Mouse (Mus musculus) liver, embryonic 11.5 days (tissue): ENCODE data around the gene Casp2. TPM values are rescaled to one million over a fixed set of nuclear protein-coding genes. Genes with fewer than 3 reads are reported as not detected.
A peak's percentile ranks its signal among the peaks of the same experiment; 100 is the strongest.

Experiments used
- ATAC-seq: fragments of 200-750 bp; cut with Nextera tagmentation; replicated peaks from 2 replicates; pipeline ENCODE4 v1.8.0; 2017; ENCODE audit warnings: moderate number of reproducible peaks, mild to moderate bottlenecking, moderate TSS enrichment, moderate library complexity; ENCODE audit not compliant: low FRiP score
- DNase-seq: peaks from one replicate; pipeline ENCODE4 v3.0.0-alpha.2; 2017; ENCODE audit warnings: low spot score
- H3K27ac ChIP-seq: fragments of 300-500 bp; sonication (generic); 2 replicates; pipeline ENCODE4 v1.5.1; 2014; ENCODE audit warnings: mild to moderate bottlenecking, low read depth, low read length, control low read depth
- H3K27me3 ChIP-seq: fragments of 300-500 bp; sonication (generic); replicated peaks from 2 replicates; pipeline ENCODE4 v1.6.1; 2014; ENCODE audit warnings: low read length, mixed read lengths; ENCODE audit not compliant: control insufficient read depth, insufficient read depth
- H3K36me3 ChIP-seq: fragments of 300-500 bp; sonication (generic); 2 replicates; pipeline ENCODE4 v1.6.1; 2014; ENCODE audit warnings: mild to moderate bottlenecking, low read length, moderate library complexity, mixed read lengths; ENCODE audit not compliant: control insufficient read depth, insufficient read depth
- H3K4me1 ChIP-seq: fragments of 300-500 bp; sonication (generic); replicated peaks from 2 replicates; pipeline ENCODE4 v1.6.1; 2014; ENCODE audit warnings: low read length, mixed read lengths; ENCODE audit not compliant: control insufficient read depth, insufficient read depth
- H3K4me2 ChIP-seq: fragments of 300-500 bp; sonication (generic); 2 replicates; pipeline ENCODE4 v1.6.1; 2014; ENCODE audit warnings: mild to moderate bottlenecking, control low read depth, moderate library complexity
- H3K4me3 ChIP-seq: fragments of 300-500 bp; sonication (generic); 2 replicates; pipeline ENCODE4 v1.5.1; 2014; ENCODE audit warnings: low read depth, low read length, control low read depth
- H3K9ac ChIP-seq: fragments of 300-500 bp; sonication (generic); 2 replicates; pipeline ENCODE4 v1.6.1; 2014; ENCODE audit warnings: low read depth, low read length, control low read depth
- H3K9me3 ChIP-seq: fragments of 300-500 bp; sonication (generic); 2 replicates; pipeline ENCODE4 v1.6.1; 2016; ENCODE audit warnings: low read length, inconsistent platforms, mixed read lengths; ENCODE audit not compliant: control insufficient read depth
- WGBS: fragments of 180-500 bp; shearing (Covaris S2); extraction: QIAGEN DNeasy Blood & Tissue Kit; methylation state at CpG from one replicate; pipeline ENCODE4 v1.1.7; 2014; 5-methylcytosine and 5-hydroxymethylcytosine counted together
- polyA plus RNA-seq: library from polyadenylated mRNA; unstranded; fragments of >200 nt; fragmentation: Nextera tagmentation; extraction: Ambion mirVana; gene quantifications from 2 replicates; pipeline ENCODE4 v1.2.1, GENCODE M21; 2014

Casp2 gene
- polyA plus RNA-seq = 44.5 and 46.1 TPM in 2 replicates

DNA sequence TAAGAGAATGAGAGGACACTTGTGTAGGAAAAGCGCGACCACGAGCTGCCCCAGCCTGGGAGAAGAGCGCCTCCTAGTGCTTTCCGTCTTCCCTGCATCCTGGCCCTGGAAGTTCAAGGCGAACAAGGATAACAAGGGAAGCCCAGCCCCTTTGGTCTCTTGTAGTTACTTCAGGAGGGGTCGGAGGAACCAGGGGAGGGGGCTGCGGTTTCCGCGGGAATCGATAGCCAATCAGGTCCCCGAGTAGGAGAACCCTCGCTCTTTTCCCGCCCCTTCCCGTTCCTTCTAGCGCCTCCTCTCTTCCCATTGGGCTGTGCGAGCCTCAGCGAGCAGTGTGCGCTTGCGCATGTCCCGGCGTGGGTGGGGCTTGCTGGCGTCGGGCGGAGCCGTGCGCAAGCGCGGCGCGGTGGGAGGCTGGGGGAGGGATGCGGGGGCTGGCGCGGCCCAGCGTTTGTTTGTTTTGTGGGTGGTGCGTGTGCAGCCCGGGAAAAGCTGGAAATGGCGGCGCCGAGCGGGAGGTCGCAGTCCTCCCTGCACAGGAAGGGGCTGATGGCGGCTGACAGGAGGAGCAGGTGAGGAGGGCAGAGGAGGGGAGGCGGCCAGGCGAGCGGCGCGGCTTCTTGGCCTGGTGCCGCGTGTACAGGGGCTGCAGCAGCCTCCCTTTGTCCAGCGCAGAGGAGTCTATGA is at the start of gene Casp2:
Casp2 (plus strand) TSS at position 360 of the 687 bp plus-strand sequence.
- no peaks in the 10 kb centered on the region for H3K27me3 ChIP-seq
- H3K9ac ChIP-seq = peak within 1 kb of the TSS; percentile 95
- peaks cover 10% of the 10 kb centered on the region; the same call in 1 of the 2 replicates for H3K4me1 ChIP-seq
- H3K4me3 ChIP-seq = peak within 1 kb of the TSS; percentile 92
- ATAC-seq (peak; percentile 97), DNase-seq (peak; percentile 95)
- under 1% methylated on average over 45 of the region's 51 CpGs for WGBS
- H3K27ac ChIP-seq = peak within 1 kb of the TSS; percentile 86
- H3K36me3 ChIP-seq = peaks cover 21% of the 10 kb centered on the region
- no peaks in the 10 kb centered on the region for H3K9me3 ChIP-seq
- peak within 1 kb of the TSS; percentile 71 for H3K4me2 ChIP-seq

DNA sequence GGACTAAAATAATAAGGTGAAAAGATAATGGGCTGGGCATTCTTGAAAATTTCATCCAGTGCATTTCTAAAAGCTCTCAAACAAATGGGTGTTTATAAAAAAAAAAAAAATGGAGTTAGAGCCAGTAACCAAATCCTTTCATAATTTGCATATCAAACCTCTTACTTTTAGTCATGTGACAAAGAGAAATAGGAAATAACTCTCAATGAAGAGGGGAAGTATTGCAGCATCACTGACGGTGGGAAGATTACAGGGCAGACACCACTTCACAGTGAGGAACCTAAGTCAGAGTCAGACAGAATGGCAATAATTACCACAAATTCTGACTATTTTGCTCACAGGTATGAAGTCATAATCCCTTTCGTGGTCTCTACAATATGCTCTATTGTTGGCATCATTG is 49.8 kb upstream of the Casp2 start, which contains the start of gene Tas2r144:
Tas2r144 (plus strand) TSS at position 301 of the 400 bp plus-strand sequence.
- Histone ChIP-seq H3K36me3 (no peaks in the 10 kb centered on the region), H3K27me3 (no peaks in the 10 kb centered on the region), H3K4me3 (no peak within 1 kb of the TSS), H3K9me3 (no peaks in the 10 kb centered on the region), H3K4me1 (no peaks in the 10 kb centered on the region), H3K27ac (no peak within 1 kb of the TSS), H3K9ac (no peak within 1 kb of the TSS), H3K4me2 (no peak within 1 kb of the TSS)
- DNase-seq = no peak
- no peak for ATAC-seq
- WGBS = 65% methylated on average over 2 of the region's 2 CpGs

DNA sequence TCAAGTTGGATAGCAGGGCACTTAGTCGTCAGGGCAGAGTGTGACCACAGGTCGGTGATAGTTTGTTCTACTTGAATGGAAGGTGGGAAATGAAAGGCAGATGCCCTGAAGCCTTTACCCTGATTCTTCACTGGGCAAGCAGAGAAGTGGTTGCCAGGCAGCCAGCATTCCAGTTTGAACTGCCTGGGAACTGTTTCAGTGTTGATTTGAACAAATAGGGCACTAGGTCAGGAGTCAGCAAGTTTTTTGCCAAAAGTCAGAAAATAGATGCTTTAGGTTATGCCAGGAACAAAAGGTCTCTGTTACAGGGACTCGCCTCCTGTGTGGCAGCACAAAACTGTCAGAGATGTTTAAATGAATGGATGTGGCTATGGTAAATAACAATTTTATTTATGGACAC is 42.5 kb upstream of the Casp2 start:
- Histone ChIP-seq H3K9me3 (no peaks in the 10 kb centered on the region), H3K4me2 (no peak overlapping the region), H3K27ac (no peak overlapping the region), H3K4me3 (no peak overlapping the region), H3K9ac (no peak overlapping the region), H3K36me3 (no peaks in the 10 kb centered on the region), H3K4me1 (no peaks in the 10 kb centered on the region), H3K27me3 (no peaks in the 10 kb centered on the region)
- no peak for DNase-seq
- 68% methylated on average over 3 of the region's 3 CpGs for WGBS
- no peak for ATAC-seq

DNA sequence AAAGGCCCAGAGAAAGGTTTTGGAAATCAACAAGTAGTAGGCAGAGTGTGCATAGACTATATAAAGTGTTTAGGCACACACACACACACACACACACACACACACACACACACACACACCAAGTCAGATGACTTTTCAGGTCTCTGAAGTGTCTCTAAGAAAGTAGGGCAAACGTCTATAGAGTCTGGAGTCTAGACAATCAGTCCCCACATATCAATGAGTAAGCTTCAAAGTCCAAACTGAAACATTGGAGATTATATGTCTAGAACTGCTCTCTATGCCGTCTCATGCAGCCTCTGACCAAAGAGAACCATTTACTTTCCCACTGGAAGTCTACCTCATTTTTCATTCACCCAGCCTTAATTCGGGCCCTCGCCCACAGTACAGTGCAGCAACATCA is 39.7 kb upstream of the Casp2 start:
- H3K9me3 ChIP-seq = no peaks in the 10 kb centered on the region
- H3K9ac ChIP-seq = no peak overlapping the region
- H3K4me2 ChIP-seq = no peak overlapping the region
- ATAC-seq (no peak), DNase-seq (no peak)
- H3K36me3 ChIP-seq = no peaks in the 10 kb centered on the region
- H3K27ac ChIP-seq = no peak overlapping the region
- no peaks in the 10 kb centered on the region for H3K4me1 ChIP-seq
- WGBS = 65% methylated on average over 4 of the region's 4 CpGs
- H3K27me3 ChIP-seq = no peaks in the 10 kb centered on the region
- no peak overlapping the region for H3K4me3 ChIP-seq

DNA sequence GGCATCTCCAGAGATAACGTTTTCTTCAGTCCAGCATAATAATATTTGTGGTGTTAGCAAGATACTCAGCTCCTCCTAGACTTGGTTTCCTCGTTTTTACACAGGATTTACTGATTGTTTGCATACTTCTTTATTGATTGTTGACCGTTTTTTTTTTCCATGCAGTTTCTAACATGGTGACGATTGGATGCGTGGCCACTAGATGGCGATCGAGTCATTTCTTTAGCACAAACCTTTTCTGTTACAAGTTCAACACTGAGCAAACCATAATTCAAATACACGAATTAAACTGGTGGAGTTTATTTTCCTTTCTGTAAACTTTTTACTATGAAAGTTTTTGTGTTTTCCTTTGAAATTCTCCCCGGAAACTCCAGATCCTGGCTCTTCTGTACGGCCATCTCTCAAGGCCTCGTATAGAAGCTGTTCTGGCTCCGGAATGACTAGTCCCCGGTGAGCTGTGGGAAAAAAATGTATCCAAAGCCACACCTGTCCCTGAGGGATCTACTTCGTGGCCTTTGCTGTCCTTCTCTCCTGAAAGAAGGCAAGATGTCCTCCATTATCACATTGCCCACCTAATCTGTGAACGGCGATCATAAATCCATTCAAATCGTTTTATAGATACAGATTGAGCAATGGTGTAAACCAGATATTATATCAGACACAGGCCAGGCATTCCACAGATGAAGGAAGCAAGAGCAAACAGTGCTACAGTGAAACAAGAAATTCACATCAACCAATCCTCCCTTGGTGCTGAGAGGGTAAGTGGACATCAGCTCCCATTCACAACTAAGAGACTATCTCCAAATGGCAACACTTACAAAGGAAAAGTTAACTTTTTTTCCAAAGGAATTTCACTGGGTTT is 37.3 kb upstream of the Casp2 start:
- no peak for DNase-seq
- Histone ChIP-seq H3K27me3 (no peaks in the 10 kb centered on the region), H3K27ac (no peak overlapping the region), H3K4me3 (no peak overlapping the region), H3K36me3 (no peaks in the 10 kb centered on the region), H3K4me2 (no peak overlapping the region), H3K9me3 (no peaks in the 10 kb centered on the region), H3K9ac (no peak overlapping the region), H3K4me1 (no peaks in the 10 kb centered on the region)
- 36% methylated on average over 17 of the region's 17 CpGs for WGBS
- ATAC-seq = no peak

DNA sequence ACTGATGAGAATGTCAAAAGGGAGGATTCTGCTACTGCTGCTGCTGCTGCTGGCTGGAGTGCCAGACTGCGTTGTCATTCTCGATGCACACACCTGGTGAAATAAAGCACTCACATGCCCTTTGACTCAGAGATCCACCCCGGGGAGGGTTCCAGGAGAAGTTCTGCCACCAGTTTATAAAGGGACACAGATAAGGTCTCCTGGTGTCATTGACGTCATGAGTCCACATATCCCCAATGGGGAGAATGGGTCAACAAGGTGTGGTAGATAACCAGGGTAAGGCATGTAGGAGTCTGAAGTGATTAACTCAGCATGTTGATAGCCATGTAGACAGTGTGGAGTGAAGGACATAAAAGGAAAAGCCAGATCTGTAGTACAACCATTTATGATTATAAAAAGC is 35.2 kb upstream of the Casp2 start:
- Histone ChIP-seq H3K4me3 (no peak overlapping the region), H3K4me2 (no peak overlapping the region), H3K36me3 (no peaks in the 10 kb centered on the region), H3K27me3 (no peaks in the 10 kb centered on the region), H3K4me1 (no peaks in the 10 kb centered on the region), H3K9me3 (no peaks in the 10 kb centered on the region), H3K9ac (no peak overlapping the region), H3K27ac (no peak overlapping the region)
- DNase-seq (no peak), ATAC-seq (no peak)
- WGBS = 55% methylated on average over 4 of the region's 4 CpGs

DNA sequence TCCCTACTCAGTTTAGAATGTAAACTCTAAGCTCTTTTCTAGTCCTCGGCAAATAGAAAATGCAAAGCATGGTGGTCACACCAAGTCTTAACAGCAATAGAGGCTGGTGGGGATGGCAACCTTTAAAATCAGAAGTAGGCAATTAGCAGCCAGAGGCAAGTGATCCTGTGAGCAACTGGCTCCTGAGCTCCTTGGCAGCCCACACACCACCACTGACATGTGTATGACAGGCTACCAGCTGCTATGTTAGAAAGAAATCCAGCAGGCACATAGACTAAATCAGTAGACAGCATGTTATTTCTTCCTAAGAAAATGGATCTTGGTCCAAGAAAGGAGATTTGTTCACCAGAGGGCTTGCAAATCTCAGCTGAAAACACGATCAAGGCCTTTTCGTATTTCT is 33.6 kb upstream of the Casp2 start:
- no peaks in the 10 kb centered on the region for H3K36me3 ChIP-seq

DNA sequence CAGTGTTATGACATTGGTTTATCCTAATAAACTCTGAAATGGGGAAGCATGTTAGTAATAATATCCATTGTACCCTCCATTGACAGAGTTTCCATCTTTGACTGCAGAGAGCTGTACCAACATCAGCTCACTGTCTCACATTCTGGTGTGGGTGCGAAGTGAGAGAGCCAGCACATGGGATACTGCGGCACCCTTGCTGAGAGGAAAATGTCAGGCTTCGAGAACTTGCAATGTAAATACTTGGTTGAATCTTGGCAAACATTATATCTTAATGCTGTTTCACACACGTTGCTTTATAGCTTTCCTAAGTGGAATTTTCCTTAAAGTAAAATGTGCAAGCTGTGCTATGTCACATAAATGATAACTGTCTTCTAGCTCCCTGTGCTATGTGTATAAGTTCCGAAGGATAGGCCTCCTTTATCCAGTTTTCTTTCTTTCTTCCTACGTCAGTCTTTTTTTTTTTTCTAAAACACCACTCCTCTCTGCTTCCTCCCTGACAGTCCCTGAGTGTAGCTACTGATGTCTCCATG is 27.4 kb upstream of the Casp2 start:
- H3K36me3 ChIP-seq = no peaks in the 10 kb centered on the region
- H3K9ac ChIP-seq = no peak overlapping the region
- ATAC-seq (no peak), DNase-seq (no peak)
- no peaks in the 10 kb centered on the region for H3K27me3 ChIP-seq
- 68% methylated on average over 6 of the region's 6 CpGs for WGBS
- no peaks in the 10 kb centered on the region for H3K9me3 ChIP-seq
- H3K4me2 ChIP-seq = no peak overlapping the region
- no peaks in the 10 kb centered on the region for H3K4me1 ChIP-seq
- H3K4me3 ChIP-seq = no peak overlapping the region
- H3K27ac ChIP-seq = no peak overlapping the region

More for the DNA sequence above, 33.6 kb upstream of the Casp2 start:
- Histone ChIP-seq H3K27ac (no peak overlapping the region), H3K4me2 (no peak overlapping the region), H3K4me3 (no peak overlapping the region), H3K9me3 (no peaks in the 10 kb centered on the region), H3K9ac (no peak overlapping the region), H3K4me1 (no peaks in the 10 kb centered on the region), H3K27me3 (no peaks in the 10 kb centered on the region)
- DNase-seq = no peak
- ATAC-seq = no peak
- WGBS = 86% methylated on average over 3 of the region's 3 CpGs
